Mouse (Mus musculus) right cerebral cortex, postnatal 14 days (tissue): ENCODE measurements around the gene Rprd2.
"Not testable (repeated sequence)": the region's sequence is repeated elsewhere in the genome, so short reads cannot be mapped to it uniquely, and the experiment has no call there.

ENCODE experiments used
- DNase-seq: peaks from one replicate; pipeline ENCODE4 v3.0.0; 2022

The Rprd2 gene

GRCm38 (mm10) chr3:95816681-95817080 is 2.0 kb downstream of the Rprd2 start:
- no peak for DNase-seq

GRCm38 (mm10) chr3:95808384-95808783 is 10.3 kb downstream of the Rprd2 start:
- no peak for DNase-seq

GRCm38 (mm10) chr3:95807630-95808029 is 11.0 kb downstream of the Rprd2 start:
- not testable (repeated sequence) for DNase-seq

- DNase-seq, result no peak
Observed at GRCm38 (mm10) chr3:95806677-95807076, 12.0 kb downstream of the Rprd2 start.

GRCm38 (mm10) chr3:95803851-95804250 is 14.8 kb downstream of the Rprd2 start:
- no peak for DNase-seq

- no peak for DNase-seq
Observed at GRCm38 (mm10) chr3:95798756-95799155, 19.9 kb downstream of the Rprd2 start.

GRCm38 (mm10) chr3:95794299-95794698 is 24.4 kb downstream of the Rprd2 start:
- DNase-seq, result no peak

GRCm38 (mm10) chr3:95793662-95794061 is 25.0 kb downstream of the Rprd2 start:
- DNase-seq, result no peak

GRCm38 (mm10) chr3:95785501-95785900 is 33.2 kb downstream of the Rprd2 start:
- DNase-seq, result no peak

GRCm38 (mm10) chr3:95771985-95772384 is 46.7 kb downstream of the Rprd2 start:
- DNase-seq, result no peak

- no peak for DNase-seq
Observed at GRCm38 (mm10) chr3:95765534-95765933, 53.1 kb downstream of the Rprd2 start.

GRCm38 (mm10) chr3:95763811-95764210 is 54.9 kb downstream of the Rprd2 start:
- DNase-seq, result no peak

GRCm38 (mm10) chr3:95762961-95763360 is 55.7 kb downstream of the Rprd2 start:
- DNase-seq, result no peak

- no peak for DNase-seq
Observed at GRCm38 (mm10) chr3:95761771-95762170, 56.9 kb downstream of the Rprd2 start.

GRCm38 (mm10) chr3:95760656-95761055 is 58.0 kb downstream of the Rprd2 start:
- DNase-seq, result no peak

GRCm38 (mm10) chr3:95760106-95760505 is 58.6 kb downstream of the Rprd2 start, which contains the start of gene Tars2:
Gene Tars2 (minus strand): TSS chr3:95760206.
- no peak for DNase-seq

- no peak for DNase-seq
Observed at GRCm38 (mm10) chr3:95758467-95759218, 60.0 kb downstream of the Rprd2 start.

- DNase-seq, result no peak
Observed at GRCm38 (mm10) chr3:95756808-95757207, 61.9 kb downstream of the Rprd2 start.

- DNase-seq, result peak; percentile 93
Observed at GRCm38 (mm10) chr3:95754345-95755206, 64.1 kb downstream of the Rprd2 start.

- DNase-seq, result no peak
Observed at GRCm38 (mm10) chr3:95752935-95753334, 65.7 kb downstream of the Rprd2 start.

- no peak for DNase-seq
Observed at GRCm38 (mm10) chr3:95740406-95740805, 78.3 kb downstream of the Rprd2 start.

- DNase-seq, result no peak
Observed at GRCm38 (mm10) chr3:95739353-95740104, 79.1 kb downstream of the Rprd2 start, which contains the start of gene Ecm1. Gene Ecm1 (minus strand): TSS chr3:95739569.

GRCm38 (mm10) chr3:95735071-95735670 is 83.5 kb downstream of the Rprd2 start:
- no peak for DNase-seq
